Mouse (Mus musculus) cortical plate, adult 2 months (tissue): Measurements from ENCODE around the gene Engase.

ENCODE experiments used
- CTCF ChIP-seq: fragments of 200-500 bp; IDR thresholded peaks from 2 replicates; pipeline ENCODE4 v1.5.1; 2011; ENCODE audit warnings: mild to moderate bottlenecking, control low read depth, low read length; ENCODE audit not compliant: insufficient read depth; ENCODE audit errors: extremely low read depth
- POLR2A ChIP-seq: fragments of 200-500 bp; IDR thresholded peaks from 2 replicates; pipeline ENCODE4 v1.6.1; 2011; ENCODE audit warnings: mild to moderate bottlenecking, low read length, control low read depth; ENCODE audit not compliant: insufficient read depth; ENCODE audit errors: extremely low read depth

DNA sequence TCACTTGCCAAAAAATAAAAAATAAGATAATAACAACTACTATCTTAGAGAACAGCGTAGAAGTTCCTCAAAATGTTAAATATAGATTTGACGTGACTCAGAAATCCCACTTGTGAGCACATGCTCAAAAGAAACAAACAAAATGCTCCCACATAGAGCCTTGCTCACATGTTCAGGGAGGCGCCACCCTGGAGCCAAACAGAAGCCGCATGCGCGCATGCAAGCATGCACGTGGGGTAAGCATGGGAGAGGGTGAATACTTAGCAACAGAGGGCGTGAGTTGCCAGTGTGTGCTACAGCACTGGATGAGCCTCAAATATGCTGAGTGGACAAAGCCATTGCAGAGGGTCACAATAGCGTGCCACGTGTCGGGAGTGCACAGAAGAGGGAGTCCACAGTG lies 19.7 kb upstream of the Engase start:
- TF ChIP-seq POLR2A, result no peak
- no peak for TF ChIP-seq CTCF
